Mouse (Mus musculus) telencephalon, adult 2 months (tissue): ENCODE measurements at regions not wholly inside any gene's neighbourhood (a gene's known extent, or its start where the extent isn't known, plus 50 kb on each side); places are given as distances from the start of the nearest gene placed in this dataset.

Experiments used
- DNase-seq: peaks from one replicate; pipeline ENCODE4 v3.0.0-alpha.2; 2011; ENCODE audit warnings: low read depth, low spot score

- DNase-seq: peak; percentile 87
Measured at GRCm38 (mm10) chr14:35990951-35991350, 103.8 kb upstream of the 4930474N05Rik start.
